Mouse (Mus musculus): ENCODE measurements around the gene Dusp23. TPM values are rescaled to one million over a fixed set of nuclear protein-coding genes. Genes with fewer than 3 reads are reported as not detected.

Dusp23 gene
- polyA plus RNA-seq, 1 experiment from 2014 or later, result 12.7 TPM

- 83% methylated on average over 5 of the region's 5 CpGs for WGBS
- Histone ChIP-seq H3K4me2 (replicated peaks) (peak overlapping the region; percentile 81; the same call in 1 of the 2 replicates), H3K9ac (no peak overlapping the region), H3K27ac (no peak overlapping the region), H3K36me3 (replicated peaks; ENCODE audit: control insufficient read depth, insufficient read depth) (no peaks in the 10 kb centered on the region), H3K27me3 (ENCODE audit: control insufficient read depth, insufficient read depth, low read length) (no peaks in the 10 kb centered on the region), H3K9me3 (ENCODE audit: control insufficient read depth, low read length) (no peaks in the 10 kb centered on the region), H3K4me1 (replicated peaks; ENCODE audit: control insufficient read depth, insufficient read depth, low read length) (no peaks in the 10 kb centered on the region), H3K4me3 (replicated peaks; ENCODE audit: low read length) (no peak overlapping the region)
- DNase-seq (ENCODE audit: low spot score) (no peak), ATAC-seq (ENCODE audit: low FRiP score) (no peak)
Observed at GRCm38 (mm10) chr1:172631721-172632120, 1.0 kb downstream of the Dusp23 start.

GRCm38 (mm10) chr1:172629831-172630230 is 2.9 kb downstream of the Dusp23 start:
- WGBS, result 73% methylated on average over 7 of the region's 7 CpGs
- ATAC-seq (ENCODE audit: low FRiP score) (no peak), DNase-seq (ENCODE audit: low spot score) (no peak)
- H3K27ac ChIP-seq, result no peak overlapping the region
- 0 out of 2 replicates have a peak overlapping the region, but pooled peaks have one; percentile 6 for H3K9ac ChIP-seq
- no peaks in the 10 kb centered on the region for H3K4me1 ChIP-seq (replicated peaks; ENCODE audit: control insufficient read depth, insufficient read depth, low read length)
- H3K4me2 ChIP-seq (replicated peaks), result no peak overlapping the region
- H3K27me3 ChIP-seq (ENCODE audit: control insufficient read depth, insufficient read depth, low read length), result no peaks in the 10 kb centered on the region
- H3K36me3 ChIP-seq (replicated peaks; ENCODE audit: control insufficient read depth, insufficient read depth), result no peaks in the 10 kb centered on the region
- no peak overlapping the region for H3K4me3 ChIP-seq (replicated peaks; ENCODE audit: low read length)
- no peaks in the 10 kb centered on the region for H3K9me3 ChIP-seq (ENCODE audit: control insufficient read depth, low read length)

GRCm38 (mm10) chr1:172626306-172626705 is 6.5 kb downstream of the Dusp23 start:
- H3K9me3 ChIP-seq (ENCODE audit: control insufficient read depth, low read length), result no peaks in the 10 kb centered on the region
- H3K4me1 ChIP-seq (replicated peaks; ENCODE audit: control insufficient read depth, insufficient read depth, low read length), result no peaks in the 10 kb centered on the region
- H3K27ac ChIP-seq, result no peak overlapping the region
- no peak for ATAC-seq (ENCODE audit: low FRiP score)
- no peak for DNase-seq (ENCODE audit: low spot score)
- no peak overlapping the region for H3K9ac ChIP-seq
- WGBS, result 95% methylated on average over 3 of the region's 3 CpGs
- no peak overlapping the region for H3K4me3 ChIP-seq (replicated peaks; ENCODE audit: low read length)
- H3K36me3 ChIP-seq (replicated peaks; ENCODE audit: control insufficient read depth, insufficient read depth), result no peaks in the 10 kb centered on the region
- H3K4me2 ChIP-seq (replicated peaks), result no peak overlapping the region
- no peaks in the 10 kb centered on the region for H3K27me3 ChIP-seq (ENCODE audit: control insufficient read depth, insufficient read depth, low read length)

- Histone ChIP-seq H3K36me3 (replicated peaks; ENCODE audit: control insufficient read depth, insufficient read depth) (no peaks in the 10 kb centered on the region), H3K27ac (no peak overlapping the region), H3K4me2 (replicated peaks) (no peak overlapping the region), H3K27me3 (ENCODE audit: control insufficient read depth, insufficient read depth, low read length) (no peaks in the 10 kb centered on the region), H3K9me3 (ENCODE audit: control insufficient read depth, low read length) (no peaks in the 10 kb centered on the region), H3K9ac (no peak overlapping the region), H3K4me3 (replicated peaks; ENCODE audit: low read length) (no peak overlapping the region), H3K4me1 (replicated peaks; ENCODE audit: control insufficient read depth, insufficient read depth, low read length) (no peaks in the 10 kb centered on the region)
- DNase-seq (ENCODE audit: low spot score) (no peak), ATAC-seq (ENCODE audit: low FRiP score) (no peak)
- WGBS, result 82% methylated on average over 3 of the region's 3 CpGs
Observed at GRCm38 (mm10) chr1:172624081-172624480, 8.7 kb downstream of the Dusp23 start.

GRCm38 (mm10) chr1:172623599-172623998 is 9.2 kb downstream of the Dusp23 start:
- ATAC-seq (ENCODE audit: low FRiP score) (no peak), DNase-seq (ENCODE audit: low spot score) (no peak)
- Histone ChIP-seq H3K36me3 (replicated peaks; ENCODE audit: control insufficient read depth, insufficient read depth) (no peaks in the 10 kb centered on the region), H3K27me3 (ENCODE audit: control insufficient read depth, insufficient read depth, low read length) (no peaks in the 10 kb centered on the region), H3K9me3 (ENCODE audit: control insufficient read depth, low read length) (no peaks in the 10 kb centered on the region), H3K4me3 (replicated peaks; ENCODE audit: low read length) (no peak overlapping the region), H3K27ac (no peak overlapping the region), H3K4me1 (replicated peaks; ENCODE audit: control insufficient read depth, insufficient read depth, low read length) (no peaks in the 10 kb centered on the region), H3K4me2 (replicated peaks) (no peak overlapping the region), H3K9ac (no peak overlapping the region)
- WGBS, result 81% methylated on average over 5 of the region's 5 CpGs

- no peaks in the 10 kb centered on the region for H3K27me3 ChIP-seq (ENCODE audit: control insufficient read depth, insufficient read depth, low read length)
- no peaks in the 10 kb centered on the region for H3K9me3 ChIP-seq (ENCODE audit: control insufficient read depth, low read length)
- H3K4me3 ChIP-seq (replicated peaks; ENCODE audit: low read length), result no peak overlapping the region
- H3K4me2 ChIP-seq (replicated peaks), result no peak overlapping the region
- H3K36me3 ChIP-seq (replicated peaks; ENCODE audit: control insufficient read depth, insufficient read depth), result no peaks in the 10 kb centered on the region
- peaks cover 13% of the 10 kb centered on the region for H3K4me1 ChIP-seq (replicated peaks; ENCODE audit: control insufficient read depth, insufficient read depth, low read length)
- DNase-seq (ENCODE audit: low spot score) (peak; percentile 55), ATAC-seq (ENCODE audit: low FRiP score) (no peak)
- H3K27ac ChIP-seq, result no peak overlapping the region
- WGBS, result 19% methylated on average over 7 of the region's 7 CpGs
- no peak overlapping the region for H3K9ac ChIP-seq
Observed at GRCm38 (mm10) chr1:172619235-172619634, 13.5 kb downstream of the Dusp23 start.

GRCm38 (mm10) chr1:172618141-172618540 is 14.6 kb downstream of the Dusp23 start:
- no peak for DNase-seq (ENCODE audit: low spot score)
- Histone ChIP-seq H3K4me2 (replicated peaks) (no peak overlapping the region; the same call in 1 of the 2 replicates), H3K9me3 (ENCODE audit: control insufficient read depth, low read length) (no peaks in the 10 kb centered on the region), H3K36me3 (replicated peaks; ENCODE audit: control insufficient read depth, insufficient read depth) (no peaks in the 10 kb centered on the region), H3K9ac (no peak overlapping the region), H3K4me1 (replicated peaks; ENCODE audit: control insufficient read depth, insufficient read depth, low read length) (peaks cover 13% of the 10 kb centered on the region), H3K27me3 (ENCODE audit: control insufficient read depth, insufficient read depth, low read length) (no peaks in the 10 kb centered on the region), H3K4me3 (replicated peaks; ENCODE audit: low read length) (no peak overlapping the region), H3K27ac (no peak overlapping the region)
- WGBS, result 82% methylated on average over 4 of the region's 4 CpGs
- ATAC-seq (ENCODE audit: low FRiP score), result no peak

GRCm38 (mm10) chr1:172617365-172618076 is 15.2 kb downstream of the Dusp23 start:
- no peaks in the 10 kb centered on the region for H3K9me3 ChIP-seq (ENCODE audit: control insufficient read depth, low read length)
- no peaks in the 10 kb centered on the region for H3K27me3 ChIP-seq (ENCODE audit: control insufficient read depth, insufficient read depth, low read length)
- H3K27ac ChIP-seq, result no peak overlapping the region
- peak overlapping the region; percentile 75 for H3K4me2 ChIP-seq (replicated peaks)
- 16% methylated on average over 14 of the region's 14 CpGs for WGBS
- H3K4me1 ChIP-seq (replicated peaks; ENCODE audit: control insufficient read depth, insufficient read depth, low read length), result peaks cover 13% of the 10 kb centered on the region
- H3K4me3 ChIP-seq (replicated peaks; ENCODE audit: low read length), result peak overlapping the region; percentile 34
- no peaks in the 10 kb centered on the region for H3K36me3 ChIP-seq (replicated peaks; ENCODE audit: control insufficient read depth, insufficient read depth)
- no peak for DNase-seq (ENCODE audit: low spot score)
- H3K9ac ChIP-seq, result peak overlapping the region; percentile 64
- peak; percentile 31; the same call in 1 of the 2 replicates for ATAC-seq (ENCODE audit: low FRiP score)

- peak overlapping the region; percentile 64 for H3K9ac ChIP-seq
- no peaks in the 10 kb centered on the region for H3K27me3 ChIP-seq (ENCODE audit: control insufficient read depth, insufficient read depth, low read length)
- peak overlapping the region; percentile 75 for H3K4me2 ChIP-seq (replicated peaks)
- DNase-seq (ENCODE audit: low spot score), result peak; percentile 63
- ATAC-seq (ENCODE audit: low FRiP score), result peak; percentile 84
- 0 out of 2 replicates have a peak overlapping the region, but pooled peaks have one; percentile 23 for H3K27ac ChIP-seq
- H3K36me3 ChIP-seq (replicated peaks; ENCODE audit: control insufficient read depth, insufficient read depth), result no peaks in the 10 kb centered on the region
- 10% methylated on average over 22 of the region's 22 CpGs for WGBS
- peaks cover 13% of the 10 kb centered on the region for H3K4me1 ChIP-seq (replicated peaks; ENCODE audit: control insufficient read depth, insufficient read depth, low read length)
- no peaks in the 10 kb centered on the region for H3K9me3 ChIP-seq (ENCODE audit: control insufficient read depth, low read length)
- H3K4me3 ChIP-seq (replicated peaks; ENCODE audit: low read length), result peak overlapping the region; percentile 34
Observed at GRCm38 (mm10) chr1:172616537-172617300, 16.0 kb downstream of the Dusp23 start.
